Mouse (Mus musculus): ENCODE results near the gene Trappc12.
A peak's percentile ranks its signal among the peaks of the same experiment; 100 is the strongest.

The Trappc12 gene

GRCm38 (mm10) chr12:28750021-28750633 is at the start of gene Trappc12:
TSS of gene Trappc12 (minus strand) at chr12:28750472.
- peak; percentile 49 for DNase-seq (ENCODE audit: low spot score)

DNA sequence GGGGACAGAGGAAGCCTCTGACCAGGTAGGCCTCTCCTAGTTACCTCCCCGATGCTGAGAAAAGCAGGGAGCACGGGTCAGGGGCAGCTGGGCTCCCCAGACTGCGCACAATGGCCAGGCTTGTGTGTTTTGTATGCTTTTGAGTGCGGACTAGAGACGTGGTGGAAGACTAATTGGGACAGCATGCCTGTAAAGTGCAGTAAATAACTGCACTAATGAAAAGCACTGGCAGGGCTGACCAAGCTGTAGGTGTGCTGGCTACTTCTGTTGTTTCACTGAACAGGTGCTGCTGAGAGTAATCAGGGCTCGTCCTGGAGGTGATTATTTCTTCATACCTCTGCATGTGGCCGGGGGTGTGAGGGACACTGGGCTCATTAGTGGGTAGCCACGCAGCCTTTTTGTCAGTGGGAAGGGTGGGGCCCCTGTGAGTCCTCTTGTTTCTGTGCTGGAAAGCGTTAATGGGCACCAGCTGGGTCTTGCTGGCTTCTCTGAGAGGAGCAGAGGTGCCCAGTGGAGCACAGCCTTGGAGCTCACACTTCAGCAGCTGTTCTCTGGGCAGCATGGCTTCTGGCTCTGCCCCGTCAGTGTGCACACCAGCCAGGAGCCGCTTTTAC is 49.6 kb upstream of the Trappc12 start:
- DNase-seq (ENCODE audit: low spot score) = no peak

- DNase-seq (ENCODE audit: low spot score) = no peak
These were observed 46.7 kb upstream of the Trappc12 start for GRCm38 (mm10) chr12:28796881-28797420.

DNA sequence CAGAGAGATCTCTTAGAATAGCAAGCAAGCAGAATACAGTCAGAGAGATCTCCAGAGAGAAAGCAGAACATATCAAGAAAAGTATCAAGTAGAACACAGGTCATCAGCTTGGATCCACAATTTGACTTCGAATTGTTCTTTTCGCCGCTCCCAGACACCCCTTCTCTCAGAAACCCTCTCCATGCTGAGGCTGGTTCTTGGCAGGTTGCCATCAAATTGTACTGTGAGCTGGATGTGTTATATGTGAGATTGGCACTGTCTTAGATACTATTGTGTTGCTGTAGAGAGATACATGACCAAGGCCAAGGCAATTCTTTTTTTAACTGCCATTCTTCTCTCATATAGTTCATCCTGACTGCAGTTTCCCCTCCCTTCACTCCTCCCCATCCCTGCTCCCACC is 44.8 kb upstream of the Trappc12 start:
- DNase-seq (ENCODE audit: low spot score) = no peak

DNA sequence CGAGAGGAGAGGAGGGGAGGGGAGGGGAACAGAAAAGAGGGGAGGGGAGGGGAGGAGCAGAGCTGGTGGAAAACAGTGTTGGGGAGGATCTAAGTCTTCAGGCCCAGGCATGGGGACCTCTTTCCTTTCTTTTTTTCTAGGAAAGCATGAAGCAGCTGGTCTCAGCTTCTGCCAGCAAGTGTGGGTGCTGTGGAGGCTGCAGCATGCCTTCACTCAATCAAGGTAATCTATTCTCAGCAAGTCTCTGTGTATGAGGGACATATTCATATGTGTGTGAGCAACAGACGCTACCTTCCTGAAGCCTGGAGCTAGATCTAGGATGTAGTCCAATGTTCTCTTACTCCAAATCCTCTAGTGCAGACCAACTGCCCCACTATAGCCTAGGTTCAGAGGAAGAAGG is 43.4 kb upstream of the Trappc12 start:
- no peak for DNase-seq (ENCODE audit: low spot score)

- DNase-seq (ENCODE audit: low spot score) = no peak
These were observed 42.3 kb upstream of the Trappc12 start for GRCm38 (mm10) chr12:28792613-28793012.

- no peak for DNase-seq (ENCODE audit: low spot score)
These were observed 36.0 kb upstream of the Trappc12 start for GRCm38 (mm10) chr12:28786310-28786709.

- no peak for DNase-seq (ENCODE audit: low spot score)
These were observed 35.0 kb upstream of the Trappc12 start for GRCm38 (mm10) chr12:28785299-28785698.

DNA sequence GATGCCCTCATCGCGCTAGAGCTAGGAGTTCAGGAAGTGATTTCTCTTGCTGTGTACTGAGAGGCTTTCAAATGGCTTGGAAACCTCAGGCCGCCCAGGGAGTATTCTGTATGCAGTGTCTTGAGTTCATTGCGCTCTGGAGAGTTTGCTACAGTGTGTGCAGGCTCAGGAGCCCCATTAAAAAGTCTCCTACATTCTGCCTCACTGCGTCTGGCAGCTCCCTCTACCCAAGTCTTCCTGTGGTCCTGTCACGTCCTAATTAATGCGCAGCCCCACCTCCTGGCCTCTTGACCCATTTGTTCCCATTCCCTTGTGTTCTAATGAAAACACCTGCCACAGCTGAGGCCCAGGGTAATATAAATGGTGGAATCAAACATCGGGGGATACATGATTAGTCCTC is 34.6 kb upstream of the Trappc12 start:
- no peak for DNase-seq (ENCODE audit: low spot score)

DNA sequence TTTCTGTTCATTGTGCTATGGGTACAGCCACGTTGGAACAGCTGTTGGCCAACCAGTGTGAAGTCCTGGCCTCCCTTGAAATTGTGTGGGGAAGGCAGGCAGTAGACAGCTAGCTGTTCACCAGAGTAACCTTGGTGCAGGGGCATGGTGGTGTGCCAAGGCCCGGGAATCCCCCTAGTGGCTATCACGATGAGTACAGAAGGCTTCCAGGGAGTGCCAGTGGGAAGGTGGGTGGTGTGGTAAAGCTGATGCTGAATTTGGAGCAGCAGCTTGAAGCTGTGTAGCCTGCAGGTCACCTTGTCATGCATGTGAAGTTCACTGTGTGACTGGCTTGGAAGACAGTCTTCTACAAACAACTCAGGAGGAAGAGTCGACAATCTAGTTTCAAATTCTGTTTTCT is 34.1 kb upstream of the Trappc12 start:
- DNase-seq (ENCODE audit: low spot score) = no peak

- no peak for DNase-seq (ENCODE audit: low spot score)
These were observed 32.4 kb upstream of the Trappc12 start for GRCm38 (mm10) chr12:28782637-28783036.

- DNase-seq (ENCODE audit: low spot score) = no peak
These were observed 29.9 kb upstream of the Trappc12 start for GRCm38 (mm10) chr12:28780180-28780579.

GRCm38 (mm10) chr12:28775627-28776026 is 25.4 kb upstream of the Trappc12 start:
- no peak for DNase-seq (ENCODE audit: low spot score)

DNA sequence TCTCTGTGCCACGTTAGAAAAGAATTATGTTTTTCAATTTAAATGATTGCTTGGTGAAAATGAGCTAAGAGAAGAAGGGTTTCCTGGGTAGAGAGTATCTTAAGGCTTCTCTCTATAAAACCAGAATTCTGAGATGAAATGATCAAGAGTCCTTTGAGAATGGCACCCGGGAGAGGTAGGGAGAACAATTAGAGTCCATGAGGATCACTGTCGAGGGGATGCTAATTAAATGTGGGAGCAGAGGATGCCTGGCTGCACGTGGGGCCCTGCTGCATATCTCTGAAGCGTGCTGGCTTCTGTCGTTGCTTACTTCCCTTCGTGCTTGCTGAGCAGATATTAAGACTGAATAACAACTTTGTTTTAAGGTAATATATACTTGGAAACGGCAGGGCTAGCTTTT is 24.8 kb upstream of the Trappc12 start:
- no peak for DNase-seq (ENCODE audit: low spot score)

DNA sequence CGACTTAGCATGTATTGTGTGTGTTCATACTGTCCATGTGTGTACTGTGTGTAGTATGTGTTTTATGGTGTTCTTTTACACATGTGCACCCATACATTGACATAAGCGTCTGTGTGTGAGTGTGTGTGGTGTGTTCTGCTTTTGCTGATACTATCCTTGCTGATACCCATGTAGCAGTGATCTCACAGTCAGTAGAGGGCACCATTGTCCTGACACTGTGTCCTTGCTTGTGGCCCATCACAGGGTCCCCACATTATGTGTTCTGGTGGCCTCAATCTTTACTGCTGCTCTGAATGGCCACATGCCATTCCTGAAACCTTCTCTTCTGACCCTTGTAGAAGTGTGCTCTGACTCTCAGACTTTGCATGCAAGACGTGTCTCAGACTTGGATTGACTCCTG is 23.5 kb upstream of the Trappc12 start:
- no peak for DNase-seq (ENCODE audit: low spot score)

GRCm38 (mm10) chr12:28769953-28770352 is 19.7 kb upstream of the Trappc12 start:
- no peak for DNase-seq (ENCODE audit: low spot score)

- DNase-seq (ENCODE audit: low spot score) = no peak
These were observed 5.7 kb upstream of the Trappc12 start for GRCm38 (mm10) chr12:28756019-28756418.

DNA sequence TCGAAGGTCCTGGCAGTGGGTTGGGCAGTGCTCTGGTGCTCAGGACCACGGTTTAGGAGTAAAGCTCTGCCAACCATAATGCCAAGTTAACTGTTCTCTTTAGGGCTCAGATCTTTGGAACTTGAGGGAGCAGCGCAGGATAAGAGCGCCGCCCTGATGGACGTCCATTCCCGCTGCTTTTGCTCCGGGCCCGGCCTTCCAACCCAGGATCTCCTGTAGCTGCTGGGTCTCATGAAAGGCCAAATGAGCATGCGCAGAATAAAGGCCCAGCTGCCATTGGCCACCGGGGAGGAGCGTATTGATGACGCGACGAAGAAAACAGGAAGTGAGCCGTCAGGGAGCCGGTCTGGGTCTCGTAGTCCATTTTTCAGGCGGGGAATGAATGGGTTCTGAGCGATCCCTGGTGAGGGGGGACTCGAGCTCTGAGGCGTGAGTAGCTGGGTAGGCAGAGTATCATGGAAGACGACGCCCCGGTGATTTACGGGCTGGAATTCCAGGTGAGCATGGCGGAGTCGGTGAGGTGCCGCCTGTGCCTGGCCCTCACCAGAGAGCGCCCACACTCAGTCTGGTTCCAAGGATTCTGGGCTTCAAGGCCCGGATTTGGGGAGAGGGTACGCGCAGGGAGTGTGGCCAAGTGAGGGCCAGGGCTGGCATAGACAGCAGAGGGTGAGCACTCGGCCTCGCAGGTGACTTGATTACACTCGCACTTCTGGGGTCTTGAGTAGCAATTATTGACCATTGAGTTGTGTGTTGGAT is 1.4 kb upstream of the Trappc12 start, which contains the start of gene Eipr1:
Gene Eipr1, plus strand, starts transcription at position 296 of the 756 bp plus-strand sequence.
- peak; percentile 87 for DNase-seq (ENCODE audit: low spot score)

GRCm38 (mm10) chr12:28750876-28751275 is 604 bp upstream of the Trappc12 start:
- no peak for DNase-seq (ENCODE audit: low spot score)

- no peak for DNase-seq (ENCODE audit: low spot score)
These were observed 6.9 kb downstream of the Trappc12 start for GRCm38 (mm10) chr12:28743328-28743727.

- DNase-seq (ENCODE audit: low spot score) = no peak
These were observed 15.0 kb downstream of the Trappc12 start for GRCm38 (mm10) chr12:28735293-28735692.

GRCm38 (mm10) chr12:28734271-28734670 is 16.0 kb downstream of the Trappc12 start:
- DNase-seq (ENCODE audit: low spot score) = no peak

Measured in layer of hippocampus, adult 9-10 months (tissue).